Mouse (Mus musculus): ENCODE data around the gene Gstm2.
"Not testable (repeated sequence)": the region's sequence is repeated elsewhere in the genome, so short reads cannot be mapped to it uniquely, and the experiment has no call there.

Gene Gstm2

DNA sequence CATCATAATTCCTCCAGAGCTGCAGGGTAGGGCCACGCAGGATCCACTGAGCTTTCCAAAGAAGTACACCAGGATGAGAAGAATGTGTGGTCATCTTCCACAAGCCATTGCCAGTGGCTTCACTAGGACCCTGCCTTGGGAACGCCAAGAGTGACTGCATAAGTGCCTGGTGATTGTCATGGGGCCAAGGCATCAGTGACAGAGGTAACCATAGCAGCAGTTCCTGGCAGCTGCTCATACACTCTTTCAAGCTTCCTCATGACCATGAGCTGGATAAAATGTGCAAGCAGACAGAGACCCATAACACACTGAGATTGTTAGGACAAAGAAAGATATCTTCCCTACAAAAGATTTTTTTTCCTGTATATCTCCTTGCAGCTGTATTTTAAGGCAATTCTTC lies 24.0 kb upstream of the Gstm2 start:
- in situ Hi-C loops (cut with MboI; ENCODE audit: low pct_unique_long_range_greater_than_20kb in 1 of 2, low sequenced_read_pairs in 2 of 2, unreplicated experiment in 1 of 2), result loop anchor here in 1 of 2 experiments (5.0 kb wide), 1 partner anchor 43 kb away; the partner anchor contains the start of gene Gstm3

DNA sequence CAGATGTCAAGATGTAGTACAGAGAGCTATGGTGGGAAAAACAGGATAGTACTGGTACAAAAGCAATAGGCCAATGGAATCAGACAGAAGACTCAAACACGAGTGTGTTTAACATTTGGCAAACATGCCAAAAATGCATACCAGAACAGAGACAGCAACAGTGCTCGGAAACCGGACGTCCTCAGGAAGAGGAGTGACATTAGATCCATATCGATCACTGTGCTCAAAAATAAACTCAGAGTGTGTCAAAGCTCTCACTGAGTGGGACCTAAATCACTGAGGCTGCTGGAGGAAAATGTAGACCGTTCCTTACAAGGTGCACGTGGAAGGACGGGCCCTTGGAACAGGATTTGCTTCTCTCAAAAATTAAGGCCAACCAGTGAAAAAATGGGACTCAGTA lies 15.8 kb upstream of the Gstm2 start:
- in situ Hi-C loops (cut with MboI; ENCODE audit: low pct_unique_long_range_greater_than_20kb in 1 of 2, low sequenced_read_pairs in 2 of 2, unreplicated experiment in 1 of 2), result no loop called here

DNA sequence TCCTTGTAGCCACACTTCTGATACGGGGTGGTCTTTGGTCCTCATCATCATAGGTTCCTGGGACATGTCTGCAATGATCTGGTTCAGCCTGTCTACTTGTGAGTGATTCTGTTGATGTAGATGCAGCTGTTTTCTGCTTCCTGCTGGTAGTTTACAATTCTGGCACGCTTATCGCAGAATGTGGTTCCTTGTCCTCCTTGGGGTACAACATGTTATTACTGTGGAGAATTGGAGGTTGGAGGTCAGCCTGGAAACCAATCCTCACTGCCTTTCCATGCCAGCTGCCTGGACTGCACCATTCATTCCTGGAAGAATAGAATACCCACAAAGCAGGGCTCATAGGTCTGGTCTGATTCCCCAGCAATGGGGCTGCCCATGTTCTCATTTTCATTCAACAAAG lies 13.2 kb upstream of the Gstm2 start:
- in situ Hi-C loops (cut with MboI; ENCODE audit: low pct_unique_long_range_greater_than_20kb in 1 of 2, low sequenced_read_pairs in 2 of 2, unreplicated experiment in 1 of 2), result no loop called here

DNA sequence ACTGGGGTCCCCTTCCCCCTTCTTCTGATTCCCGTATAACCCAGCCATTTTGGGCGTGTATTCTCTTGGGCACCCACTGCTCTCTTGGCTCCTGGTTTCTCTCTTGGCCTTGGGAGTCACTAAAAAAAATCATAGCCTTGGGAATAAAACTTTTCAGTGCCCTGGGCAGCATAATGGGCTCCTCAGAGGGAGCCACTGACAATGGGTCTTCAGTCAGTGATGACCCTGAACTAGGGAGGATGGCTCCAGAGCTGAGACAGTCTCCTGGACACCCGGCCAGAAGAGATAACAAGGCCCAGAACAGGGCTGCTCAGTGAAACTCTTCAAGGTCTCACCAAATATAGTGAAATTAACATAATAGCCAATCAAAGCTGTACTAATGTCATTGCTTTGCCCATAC lies 12.3 kb upstream of the Gstm2 start:
- in situ Hi-C loops (cut with MboI; ENCODE audit: low pct_unique_long_range_greater_than_20kb in 1 of 2, low sequenced_read_pairs in 2 of 2, unreplicated experiment in 1 of 2), result no loop called here

DNA sequence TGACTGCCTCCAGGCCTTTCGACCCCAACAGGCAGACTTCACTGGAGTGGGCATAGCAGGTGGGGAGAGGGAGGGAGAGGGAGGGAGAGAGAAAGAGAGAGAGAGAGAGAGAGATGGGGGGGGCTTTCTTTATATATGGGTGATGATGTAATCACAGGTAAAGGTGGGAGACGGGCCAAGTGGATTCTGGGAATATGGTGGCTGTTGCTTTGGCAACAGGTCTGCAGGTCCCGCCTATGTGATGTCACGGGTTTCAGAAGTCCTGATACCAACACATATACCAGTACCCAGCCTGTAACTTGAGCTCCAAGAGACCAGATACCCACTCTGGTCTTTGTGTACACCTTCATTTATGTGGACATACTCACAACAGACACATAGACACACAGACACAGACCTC lies 10.3 kb upstream of the Gstm2 start:
- in situ Hi-C loops (cut with MboI; ENCODE audit: low pct_unique_long_range_greater_than_20kb in 1 of 2, low sequenced_read_pairs in 2 of 2, unreplicated experiment in 1 of 2), result no loop called here

DNA sequence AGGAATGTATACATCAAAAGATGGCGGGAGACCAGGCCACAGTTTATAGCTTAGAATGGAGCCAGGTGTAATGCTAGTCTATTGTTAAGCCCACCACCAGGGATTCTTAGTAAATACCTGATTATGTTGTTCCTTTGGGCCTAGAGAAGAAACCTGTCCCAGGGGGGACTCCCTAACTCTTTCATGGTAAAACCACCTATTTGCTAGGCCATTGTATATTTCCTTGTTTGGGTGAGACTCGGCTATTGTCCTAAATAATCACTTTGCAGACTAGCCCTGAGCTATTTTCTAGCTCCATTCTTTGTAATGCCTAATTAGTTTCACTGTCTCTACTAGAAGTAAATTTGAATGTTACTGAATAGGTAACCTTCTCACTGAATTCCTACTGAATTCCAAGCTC lies 9.7 kb upstream of the Gstm2 start:
- in situ Hi-C loops (cut with MboI; ENCODE audit: low pct_unique_long_range_greater_than_20kb in 1 of 2, low sequenced_read_pairs in 2 of 2, unreplicated experiment in 1 of 2), result not testable (repeated sequence)

DNA sequence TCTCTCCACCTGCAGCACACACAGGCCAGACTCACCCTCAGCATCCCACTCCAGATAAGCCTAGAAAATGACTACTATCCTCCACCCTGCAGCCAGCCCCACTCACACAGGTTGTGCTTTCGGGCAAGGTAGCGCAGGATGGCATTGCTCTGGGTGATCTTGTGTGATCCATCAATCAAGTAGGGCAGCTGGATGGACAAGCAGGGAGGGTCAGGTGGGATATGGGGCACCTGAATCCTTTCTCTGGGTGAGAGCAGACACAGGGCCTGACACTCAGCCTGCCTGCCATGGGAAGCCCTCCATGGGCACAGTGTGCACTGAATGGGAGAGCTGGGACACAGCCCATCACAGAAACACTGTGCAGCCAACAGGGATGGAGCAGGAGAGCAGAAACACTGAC lies 1.1 kb downstream of the Gstm2 start:
- in situ Hi-C loops (cut with MboI; ENCODE audit: low pct_unique_long_range_greater_than_20kb in 1 of 2, low sequenced_read_pairs in 2 of 2, unreplicated experiment in 1 of 2), result not testable (repeated sequence)

DNA sequence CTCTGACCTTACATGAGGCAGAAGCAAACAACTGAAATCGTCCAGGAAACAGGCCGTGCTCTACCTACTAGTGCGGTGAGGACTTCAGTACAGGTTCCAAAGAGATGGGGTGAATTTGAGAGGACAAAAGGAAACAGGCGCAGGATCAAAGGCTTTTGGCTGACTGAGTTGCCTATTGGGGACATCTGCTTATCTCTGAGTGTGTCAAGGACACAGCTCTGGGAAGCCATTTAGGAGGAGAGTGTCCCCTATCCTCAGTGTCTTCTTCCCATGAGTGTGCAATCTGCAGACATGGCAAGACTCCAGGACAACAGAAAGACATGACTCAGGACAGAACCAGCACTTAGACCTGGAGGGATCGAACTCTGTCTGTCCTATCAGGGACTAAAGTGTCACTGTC lies 1.8 kb downstream of the Gstm2 start:
- in situ Hi-C loops (cut with MboI; ENCODE audit: low pct_unique_long_range_greater_than_20kb in 1 of 2, low sequenced_read_pairs in 2 of 2, unreplicated experiment in 1 of 2), result no loop called here

DNA sequence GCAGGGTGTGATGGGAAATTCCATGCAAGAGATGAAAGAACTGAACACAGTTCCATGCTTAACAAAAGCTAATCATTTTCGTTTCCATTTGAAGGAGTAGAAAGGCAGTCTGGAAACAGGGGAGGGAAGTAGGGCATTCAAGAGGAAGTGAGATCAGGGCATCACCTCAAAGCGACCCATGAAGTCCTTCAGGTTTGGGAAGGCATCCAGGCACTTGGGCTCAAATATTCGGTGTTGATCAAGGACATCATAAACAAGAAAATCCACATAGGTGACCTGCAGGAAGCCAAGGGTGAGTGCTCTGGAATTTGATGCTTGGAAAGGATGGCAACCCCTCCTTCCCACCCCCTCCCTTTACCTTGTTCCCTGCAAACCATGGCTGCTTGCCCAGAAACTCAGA lies 2.5 kb downstream of the Gstm2 start:
- in situ Hi-C loops (cut with MboI; ENCODE audit: low pct_unique_long_range_greater_than_20kb in 1 of 2, low sequenced_read_pairs in 2 of 2, unreplicated experiment in 1 of 2), result no loop called here

DNA sequence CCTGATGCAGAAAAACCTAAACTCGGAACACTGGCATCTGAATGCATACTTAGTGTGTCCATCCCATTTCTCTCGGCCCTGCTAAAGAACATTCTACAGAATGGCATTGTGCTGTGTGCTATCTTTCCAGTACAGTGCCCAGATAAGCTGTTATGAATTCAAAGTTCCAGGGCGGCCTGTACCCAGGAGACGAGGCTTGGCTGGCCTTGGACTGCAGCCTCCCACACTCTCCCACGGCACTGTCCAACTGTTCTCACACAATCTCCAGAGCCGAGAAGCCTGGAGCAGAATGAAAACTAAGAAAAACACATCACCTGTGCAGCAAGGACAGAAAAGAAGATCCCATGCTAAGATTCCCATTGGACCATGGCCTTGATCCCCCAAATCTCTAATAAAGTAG lies 3.5 kb downstream of the Gstm2 start:
- in situ Hi-C loops (cut with MboI; ENCODE audit: low pct_unique_long_range_greater_than_20kb in 1 of 2, low sequenced_read_pairs in 2 of 2, unreplicated experiment in 1 of 2), result no loop called here

DNA sequence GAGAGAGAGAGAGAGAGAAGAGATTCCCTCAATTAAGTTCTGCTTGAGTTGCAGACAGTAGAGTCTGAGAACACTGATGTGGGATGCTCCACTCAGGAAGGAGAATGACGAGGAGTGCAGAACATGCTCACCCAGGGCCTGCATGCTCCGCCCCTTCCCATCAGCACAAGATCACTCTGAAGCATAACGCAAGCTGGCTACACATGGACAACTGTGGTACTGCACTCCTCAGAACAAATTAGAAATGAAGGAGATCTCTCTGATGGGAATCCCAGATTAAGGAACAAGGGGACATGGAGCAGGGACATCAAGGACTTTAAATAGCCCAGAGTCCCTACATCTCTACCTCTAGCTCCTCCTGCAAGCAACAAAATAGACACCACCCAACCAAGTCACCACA lies 5.0 kb downstream of the Gstm2 start:
- in situ Hi-C loops (cut with MboI; ENCODE audit: low pct_unique_long_range_greater_than_20kb in 1 of 2, low sequenced_read_pairs in 2 of 2, unreplicated experiment in 1 of 2), result no loop called here

DNA sequence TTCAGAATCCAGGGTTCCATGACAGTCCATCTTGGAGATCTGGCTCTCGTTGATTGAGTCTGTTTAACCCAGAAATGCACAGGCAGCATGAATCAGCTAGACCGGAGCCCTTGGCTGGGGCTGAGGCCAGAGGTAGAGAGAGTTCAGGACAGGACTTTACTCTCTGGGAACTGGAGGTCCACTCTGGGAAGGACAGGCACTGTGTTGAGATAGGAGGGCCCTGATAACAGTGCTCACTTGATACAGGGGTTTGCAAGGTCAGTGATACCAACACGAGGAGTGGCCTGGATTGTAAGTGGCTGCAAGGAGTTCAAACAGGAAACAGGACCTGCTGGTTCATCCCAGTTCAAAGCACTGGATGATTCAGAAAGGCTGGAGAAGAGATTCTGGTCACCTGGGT lies 8.6 kb downstream of the Gstm2 start:
- in situ Hi-C loops (cut with MboI; ENCODE audit: low pct_unique_long_range_greater_than_20kb in 1 of 2, low sequenced_read_pairs in 2 of 2, unreplicated experiment in 1 of 2), result no loop called here

DNA sequence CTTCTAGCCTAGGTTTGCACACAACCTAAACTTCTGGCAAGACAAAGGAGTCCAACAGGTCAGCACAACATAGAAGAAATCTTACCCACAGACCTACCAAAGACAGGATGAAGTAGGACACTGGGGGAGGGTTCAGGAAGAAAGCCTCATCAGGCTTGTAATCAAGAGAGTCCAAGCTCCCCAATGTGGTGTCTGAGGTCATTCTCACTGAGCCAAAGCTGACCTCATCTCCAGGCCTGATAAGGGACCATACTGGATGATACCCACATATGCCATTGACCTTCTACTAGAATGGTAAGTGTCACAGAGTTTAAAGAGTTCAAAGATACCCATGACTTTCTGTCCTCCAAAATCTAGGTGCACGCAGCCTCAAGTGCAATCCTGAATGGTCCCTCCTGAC lies 12.0 kb downstream of the Gstm2 start:
- in situ Hi-C loops (cut with MboI; ENCODE audit: low pct_unique_long_range_greater_than_20kb in 1 of 2, low sequenced_read_pairs in 2 of 2, unreplicated experiment in 1 of 2), result no loop called here

DNA sequence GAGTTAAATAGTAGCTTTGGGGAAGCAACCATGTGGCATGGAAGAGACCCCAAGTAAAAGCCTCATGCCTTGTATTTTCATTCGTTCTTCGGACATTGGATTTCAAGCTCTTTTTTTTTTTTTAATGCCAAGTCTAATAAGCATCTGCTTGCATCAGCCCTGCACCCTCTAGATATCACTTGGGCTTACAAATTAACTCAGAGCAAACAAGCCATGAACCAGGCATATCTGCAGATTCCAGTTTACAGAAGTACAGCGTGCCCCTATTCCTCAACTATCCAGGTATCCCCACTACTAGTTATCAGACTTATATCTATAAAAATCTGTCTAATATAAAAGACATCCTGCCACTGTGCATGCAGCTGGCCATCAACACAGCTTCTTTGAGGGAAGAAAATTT lies 14.2 kb downstream of the Gstm2 start:
- in situ Hi-C loops (cut with MboI; ENCODE audit: low pct_unique_long_range_greater_than_20kb in 1 of 2, low sequenced_read_pairs in 2 of 2, unreplicated experiment in 1 of 2), result no loop called here

DNA sequence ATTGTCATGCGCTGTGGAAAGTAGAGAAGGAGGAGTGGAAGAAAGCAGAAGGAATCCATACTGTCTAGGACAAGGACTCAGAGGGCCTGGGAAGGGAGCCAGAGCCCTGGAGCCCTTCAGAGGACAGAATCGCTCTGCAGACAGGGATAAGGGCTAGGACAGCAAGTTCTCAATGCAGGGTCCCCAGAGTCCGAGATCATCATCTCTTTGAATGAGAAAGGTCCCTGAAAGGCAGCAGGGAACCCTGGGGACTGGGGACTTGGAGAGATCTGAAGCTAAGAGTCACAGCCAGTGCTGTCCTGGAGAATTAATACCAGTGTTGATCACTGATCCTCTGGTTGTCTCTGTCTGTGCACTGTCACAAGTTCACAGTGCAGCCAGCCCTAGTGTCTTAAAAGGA lies 15.2 kb downstream of the Gstm2 start:
- in situ Hi-C loops (cut with MboI; ENCODE audit: low pct_unique_long_range_greater_than_20kb in 1 of 2, low sequenced_read_pairs in 2 of 2, unreplicated experiment in 1 of 2), result not testable (repeated sequence)

DNA sequence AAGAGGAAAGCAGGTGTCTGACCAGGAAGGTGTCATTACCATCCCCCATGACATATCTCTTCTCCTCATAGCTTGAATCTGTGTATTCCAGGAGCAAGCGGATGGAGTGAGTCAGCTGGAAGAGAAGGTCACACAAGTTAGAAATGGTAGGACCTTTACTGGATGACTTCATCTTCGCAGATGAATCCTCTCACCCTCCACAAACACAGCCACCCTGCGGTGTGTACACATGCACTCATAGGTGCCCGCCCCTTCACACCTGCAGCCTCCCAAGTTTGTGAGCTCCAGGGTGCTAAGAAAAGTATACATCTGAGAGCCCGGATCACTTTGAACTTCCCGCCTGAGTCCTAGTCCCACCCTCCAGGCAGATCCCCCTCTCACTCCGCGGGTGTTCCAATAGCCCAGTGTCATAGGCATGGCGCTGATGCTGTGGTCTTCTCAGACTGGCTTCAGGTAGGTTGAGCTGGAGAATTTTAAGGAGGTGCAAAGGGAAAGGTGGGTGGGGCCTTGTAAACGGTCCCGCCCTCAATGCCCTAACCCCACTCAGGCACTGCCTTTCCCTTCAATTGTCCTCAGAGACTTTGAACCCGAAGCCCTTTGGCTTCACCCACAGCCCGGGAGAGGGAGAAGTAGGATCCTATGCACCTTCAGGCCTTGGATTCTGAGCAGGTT lies 17.4 kb downstream of the Gstm2 start, which contains the start of gene Gstm3:
Gstm3 (minus strand) TSS at position 560 of the 672 bp plus-strand sequence.
- in situ Hi-C loops (cut with MboI; ENCODE audit: low pct_unique_long_range_greater_than_20kb in 1 of 2, low sequenced_read_pairs in 2 of 2, unreplicated experiment in 1 of 2), result loop anchor here in 1 of 2 experiments (5.0 kb wide), 1 partner anchor 43 kb away; no protein-coding TSS in a partner anchor

DNA sequence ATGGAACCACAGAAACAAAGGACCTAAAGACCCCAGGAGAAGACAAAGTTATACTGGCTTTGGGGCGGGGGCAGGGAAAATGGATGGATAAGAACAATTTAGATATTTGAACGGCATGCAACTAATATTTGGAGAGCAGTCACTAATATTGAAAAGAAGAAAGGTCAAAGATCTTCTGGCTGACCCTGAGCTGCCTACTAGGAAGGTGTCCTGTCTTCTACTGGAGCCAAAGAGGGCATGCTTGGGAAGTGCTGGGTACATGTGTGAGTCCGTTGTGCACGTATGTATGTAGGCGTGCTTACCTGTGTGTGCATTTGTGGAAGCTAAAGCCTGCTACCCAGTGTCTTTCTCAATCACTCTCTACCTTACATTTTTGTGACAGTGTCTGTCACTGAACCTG lies 19.6 kb downstream of the Gstm2 start:
- in situ Hi-C loops (cut with MboI; ENCODE audit: low pct_unique_long_range_greater_than_20kb in 1 of 2, low sequenced_read_pairs in 2 of 2, unreplicated experiment in 1 of 2), result loop anchor here in 1 of 2 experiments (5.0 kb wide), 1 partner anchor 46 kb away; no protein-coding TSS in a partner anchor

DNA sequence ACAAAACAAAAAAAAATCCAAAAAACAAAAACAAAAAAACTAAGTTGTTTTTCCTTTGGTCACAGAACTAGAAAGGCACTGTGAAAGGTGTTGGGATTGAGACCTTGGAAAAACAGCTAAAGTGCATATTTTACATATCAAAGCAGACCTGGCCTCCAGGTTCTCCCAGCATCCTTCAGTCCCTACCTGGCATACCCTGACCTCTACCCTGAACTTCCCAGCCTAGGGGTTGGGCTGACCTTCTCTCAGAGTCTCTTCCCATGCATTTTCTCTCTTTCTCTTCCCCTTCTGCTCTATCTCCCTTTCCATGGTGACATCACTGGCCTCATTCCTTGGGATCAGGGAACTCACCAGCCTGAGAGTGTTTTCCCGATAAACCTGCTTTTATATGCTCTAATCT lies 20.7 kb downstream of the Gstm2 start:
- in situ Hi-C loops (cut with MboI; ENCODE audit: low pct_unique_long_range_greater_than_20kb in 1 of 2, low sequenced_read_pairs in 2 of 2, unreplicated experiment in 1 of 2), result loop anchor here in 1 of 2 experiments (5.0 kb wide), 1 partner anchor 47 kb away; no protein-coding TSS in a partner anchor

DNA sequence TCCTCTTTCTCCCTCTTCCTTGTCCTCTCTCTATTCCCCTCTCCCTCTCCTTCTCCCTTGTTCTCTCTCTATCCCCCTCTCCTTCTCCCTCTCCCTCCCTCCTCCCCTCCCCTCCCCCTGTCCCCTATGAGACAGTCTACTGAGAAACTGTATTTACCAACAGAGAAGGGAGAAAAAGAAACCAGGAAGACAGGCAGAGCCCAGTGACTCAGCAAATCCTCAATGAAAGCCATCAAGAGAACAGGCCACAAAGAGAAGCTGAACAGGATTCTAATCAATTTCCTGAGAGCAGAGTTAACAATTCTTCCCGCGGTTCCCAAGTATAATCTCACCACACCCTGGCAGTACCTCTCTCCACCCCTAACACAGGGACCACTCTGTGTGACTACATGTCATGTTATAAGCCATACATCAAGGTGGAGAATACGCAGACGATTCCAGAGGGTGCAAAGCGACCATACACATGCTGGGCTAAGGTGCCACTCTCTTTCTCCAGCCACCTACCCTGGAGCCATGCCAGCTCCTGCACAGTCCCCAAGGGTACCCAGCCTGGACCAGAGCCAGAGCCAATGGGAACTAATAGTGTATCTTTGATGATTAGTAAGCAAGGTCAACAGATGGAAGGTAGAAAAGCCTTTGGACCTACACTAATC lies 21.5 kb downstream of the Gstm2 start:
- in situ Hi-C loops (cut with MboI; ENCODE audit: low pct_unique_long_range_greater_than_20kb in 1 of 2, low sequenced_read_pairs in 2 of 2, unreplicated experiment in 1 of 2), result loop anchor here in 1 of 2 experiments (5.0 kb wide), 1 partner anchor 48 kb away; no protein-coding TSS in a partner anchor

DNA sequence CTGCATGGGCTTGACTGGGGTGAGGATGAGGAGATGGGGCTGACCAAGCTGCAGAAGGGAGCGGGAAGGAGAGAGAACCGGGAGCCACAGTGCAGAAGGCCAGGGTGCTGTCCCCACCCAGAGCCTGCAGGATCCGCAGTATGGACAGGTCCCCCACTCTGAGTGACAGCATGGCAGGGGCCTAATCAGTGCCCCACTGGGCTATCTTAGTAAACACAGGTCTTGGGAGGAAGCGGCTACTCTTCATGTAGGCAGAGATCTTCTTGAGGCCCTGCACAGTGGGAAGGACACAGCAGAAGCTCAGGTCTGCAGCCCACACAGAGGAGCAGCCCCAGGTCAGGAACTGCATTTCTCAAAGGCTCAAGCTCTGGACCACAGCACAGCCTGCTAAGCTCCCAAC lies 22.2 kb downstream of the Gstm2 start:
- in situ Hi-C loops (cut with MboI; ENCODE audit: low pct_unique_long_range_greater_than_20kb in 1 of 2, low sequenced_read_pairs in 2 of 2, unreplicated experiment in 1 of 2), result no loop called here

Data from mouse embryonic stem cell (cell line).